Mouse (Mus musculus) hindbrain, embryonic 13.5 days (tissue): Measurements from ENCODE around the gene Baiap2. TPM values are rescaled to one million over a fixed set of nuclear protein-coding genes. Genes with fewer than 3 reads are reported as not detected.

Experiments
- ATAC-seq: fragments of 200-750 bp; cut with Nextera tagmentation; 2 replicates; pipeline ENCODE4 v1.8.0; 2017; ENCODE audit warnings: moderate TSS enrichment; ENCODE audit not compliant: low FRiP score
- H3K27ac ChIP-seq: fragments of 300-500 bp; sonication (generic); 2 replicates; pipeline ENCODE4 v1.5.1; 2015; ENCODE audit warnings: inconsistent platforms, mild to moderate bottlenecking, moderate library complexity
- H3K27me3 ChIP-seq: fragments of 300-500 bp; sonication (generic); 2 replicates; pipeline ENCODE4 v1.6.1; 2015; ENCODE audit warnings: mild to moderate bottlenecking, inconsistent platforms
- H3K36me3 ChIP-seq: fragments of 300-500 bp; sonication (generic); 2 replicates; pipeline ENCODE4 v1.6.1; 2015; ENCODE audit warnings: mild to moderate bottlenecking, inconsistent platforms
- H3K4me1 ChIP-seq: fragments of 300-500 bp; sonication (generic); replicated peaks from 2 replicates; pipeline ENCODE4 v1.6.1; 2015; ENCODE audit warnings: inconsistent platforms
- H3K4me2 ChIP-seq: fragments of 300-500 bp; sonication (generic); 2 replicates; pipeline ENCODE4 v1.6.1; 2015; ENCODE audit warnings: inconsistent platforms, mild to moderate bottlenecking, moderate library complexity
- H3K4me3 ChIP-seq: fragments of 300-500 bp; sonication (generic); 2 replicates; pipeline ENCODE4 v1.5.1; 2015; ENCODE audit warnings: mild to moderate bottlenecking, inconsistent platforms
- H3K9ac ChIP-seq: fragments of 300-500 bp; sonication (generic); 2 replicates; pipeline ENCODE4 v1.6.1; 2015; ENCODE audit warnings: mild to moderate bottlenecking, inconsistent platforms
- H3K9me3 ChIP-seq: fragments of 300-500 bp; sonication (generic); 2 replicates; pipeline ENCODE4 v1.6.1; 2016; ENCODE audit warnings: inconsistent platforms
- WGBS: fragments of 180-500 bp; shearing (Covaris S2); methylation state at CpG from one replicate; pipeline ENCODE4 v1.1.7; 2015; 5-methylcytosine and 5-hydroxymethylcytosine counted together
- polyA plus RNA-seq: library from polyadenylated mRNA; unstranded; fragments of >200 nt; fragmentation: Nextera tagmentation; extraction: Ambion mirVana; gene quantifications from 2 replicates; pipeline ENCODE4 v1.2.1, GENCODE M21; 2015

The Baiap2 gene
- polyA plus RNA-seq, 1 experiment from 2014 or later: 10.0 TPM

DNA sequence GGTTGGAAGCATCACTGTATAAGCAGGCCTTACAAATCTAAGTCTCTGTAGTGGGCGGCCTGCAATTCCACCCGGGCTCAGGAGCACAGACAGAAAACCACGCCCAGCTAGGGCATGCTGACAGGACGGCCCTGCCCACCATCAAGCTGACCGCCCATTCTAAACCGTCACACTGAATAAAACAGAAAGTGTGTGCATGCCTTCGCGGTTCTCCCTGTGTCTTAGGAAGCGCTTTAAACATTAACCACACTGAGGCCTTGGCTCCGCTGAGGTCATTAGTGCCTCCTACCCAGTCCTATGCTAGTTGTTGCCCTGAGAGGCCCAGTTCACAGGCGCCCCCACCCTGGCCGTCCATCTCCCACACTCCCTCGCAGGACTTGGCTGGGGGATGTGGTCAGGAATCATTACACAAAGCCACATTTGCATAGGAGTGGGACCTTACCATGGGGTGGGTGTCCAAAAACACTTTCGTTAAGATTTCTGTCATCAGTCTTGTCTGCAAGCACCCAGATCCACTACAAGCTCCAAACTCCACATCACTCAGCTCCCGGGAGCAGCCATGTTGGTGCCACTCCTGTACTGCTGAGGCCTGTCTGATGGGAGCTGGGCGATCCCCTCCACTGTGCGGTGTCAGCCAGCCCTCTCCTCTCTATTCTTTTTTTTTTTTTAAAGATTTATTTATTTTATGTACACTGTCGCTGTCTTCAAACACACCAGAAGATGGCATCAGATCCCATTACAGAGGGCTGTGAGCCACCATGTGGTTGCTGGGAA, 85.9 kb downstream of the Baiap2 start:
- peaks cover 28% of the 10 kb centered on the region for H3K4me1 ChIP-seq
- no peaks in the 10 kb centered on the region for H3K27me3 ChIP-seq
- H3K36me3 ChIP-seq: no peaks in the 10 kb centered on the region
- H3K4me3 ChIP-seq: no peak overlapping the region
- no peak overlapping the region for H3K4me2 ChIP-seq
- H3K9ac ChIP-seq: no peak overlapping the region; the same call in 1 of the 2 replicates
- no peak for ATAC-seq
- no peaks in the 10 kb centered on the region for H3K9me3 ChIP-seq
- no peak overlapping the region for H3K27ac ChIP-seq
- 50% methylated on average over 18 of the region's 18 CpGs for WGBS

DNA sequence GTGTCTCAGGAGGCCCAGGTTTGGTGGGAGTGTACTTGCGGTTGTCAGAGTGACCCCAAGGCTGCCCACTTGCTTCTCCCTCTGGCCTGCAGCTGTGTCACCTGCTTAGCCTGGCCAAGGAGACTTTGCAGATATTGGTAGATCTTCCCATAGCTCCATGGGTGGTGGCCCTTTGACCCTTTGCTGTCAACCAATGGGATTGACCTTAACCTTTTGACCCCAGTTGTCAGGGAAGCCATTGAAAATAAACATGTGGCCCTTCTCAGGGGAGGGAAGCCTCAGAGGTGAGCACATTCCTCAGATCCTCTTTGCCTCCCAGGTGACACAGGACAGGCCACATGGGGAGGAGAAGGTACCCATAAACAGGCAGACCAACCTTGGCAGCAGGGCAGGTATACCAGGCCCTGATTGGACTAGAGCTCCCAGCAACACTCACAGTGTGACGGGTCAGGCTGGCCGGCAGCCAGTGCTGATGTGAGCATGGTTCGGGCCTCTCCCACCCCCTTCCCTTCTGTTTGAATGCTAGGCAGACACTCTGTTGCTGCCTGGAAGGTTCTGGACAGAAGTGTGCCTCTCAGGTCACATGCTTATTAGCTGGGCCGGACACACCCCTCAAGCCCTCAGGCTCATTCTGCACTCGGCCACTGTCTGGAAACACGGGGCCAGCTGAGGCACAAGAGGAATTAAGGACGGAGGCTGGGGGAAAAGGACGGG, 87.0 kb downstream of the Baiap2 start:
- Histone ChIP-seq H3K4me1 (peaks cover 21% of the 10 kb centered on the region), H3K4me3 (no peak overlapping the region), H3K9ac (peak overlapping the region; percentile 11; the same call in 1 of the 2 replicates), H3K27me3 (no peaks in the 10 kb centered on the region), H3K9me3 (no peaks in the 10 kb centered on the region), H3K36me3 (no peaks in the 10 kb centered on the region), H3K27ac (no peak overlapping the region), H3K4me2 (no peak overlapping the region)
- WGBS: 46% methylated on average over 9 of the region's 9 CpGs
- peak; percentile 21; the same call in 1 of the 2 replicates for ATAC-seq

DNA sequence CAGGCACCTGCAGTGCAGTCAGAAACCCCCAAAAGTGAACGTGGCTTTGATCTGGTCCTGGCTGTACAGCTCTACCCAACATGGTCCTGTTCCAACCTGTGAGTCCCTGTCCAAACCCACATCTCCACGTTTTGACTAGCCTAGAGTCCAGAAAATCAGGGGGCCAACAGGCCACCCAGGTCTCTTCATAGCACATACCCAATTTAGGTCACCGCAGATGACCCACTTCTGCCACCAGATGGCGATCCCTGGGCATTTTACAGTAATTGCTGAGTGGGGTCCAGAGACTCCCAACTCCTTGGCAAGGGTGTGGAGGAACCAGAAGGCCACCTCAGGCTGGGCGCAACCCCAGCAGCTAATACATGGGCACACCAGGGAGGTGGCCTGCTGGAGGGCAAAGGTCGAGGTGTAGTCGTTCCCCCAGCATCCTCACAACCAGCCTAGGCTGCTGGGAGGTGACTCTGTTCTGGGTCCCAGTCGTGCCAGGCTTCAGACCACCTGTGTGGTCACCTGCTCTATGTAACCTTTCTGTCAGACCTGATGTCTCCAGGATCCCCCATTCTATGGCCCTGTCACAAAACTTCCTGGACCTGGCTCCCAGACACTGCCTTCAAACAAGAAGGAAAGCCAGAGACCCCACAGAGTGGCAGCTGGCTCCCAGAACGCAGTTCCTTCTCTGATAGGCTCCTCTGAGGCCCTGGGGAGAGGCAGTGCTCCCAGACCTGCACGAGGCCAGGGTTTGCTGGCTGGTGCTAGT, 87.8 kb downstream of the Baiap2 start:
- Histone ChIP-seq H3K27ac (no peak overlapping the region), H3K9me3 (no peaks in the 10 kb centered on the region), H3K9ac (peak overlapping the region; percentile 11; the same call in 1 of the 2 replicates), H3K27me3 (no peaks in the 10 kb centered on the region), H3K4me2 (no peak overlapping the region), H3K4me3 (no peak overlapping the region), H3K36me3 (no peaks in the 10 kb centered on the region), H3K4me1 (peaks cover 21% of the 10 kb centered on the region)
- peak; percentile 69 for ATAC-seq
- WGBS: 34% methylated on average over 10 of the region's 10 CpGs

DNA sequence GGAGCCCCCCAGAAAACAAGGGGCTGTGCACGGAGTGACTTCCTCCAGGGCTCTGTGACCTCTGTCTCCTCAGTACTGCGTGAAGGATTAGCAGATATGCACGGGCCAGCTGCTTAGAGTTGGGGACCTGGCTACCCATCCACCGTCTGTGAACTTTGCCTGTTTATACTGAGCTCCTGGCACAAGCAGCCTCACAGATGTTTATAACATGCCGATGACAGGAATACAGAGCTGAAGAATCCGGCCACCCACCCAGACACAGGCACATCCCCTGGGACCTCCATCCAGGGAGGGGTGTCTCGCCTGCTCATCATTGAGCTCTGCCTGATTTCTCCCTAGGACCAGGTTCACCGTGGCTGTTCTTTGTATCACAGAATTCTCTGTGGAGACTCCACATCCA, 89.5 kb downstream of the Baiap2 start:
- H3K36me3 ChIP-seq: no peaks in the 10 kb centered on the region
- WGBS: 67% methylated on average over 8 of the region's 8 CpGs
- H3K4me2 ChIP-seq: no peak overlapping the region
- H3K27ac ChIP-seq: no peak overlapping the region
- peak overlapping the region; percentile 35; the same call in 1 of the 2 replicates for H3K9ac ChIP-seq
- peaks cover 25% of the 10 kb centered on the region for H3K4me1 ChIP-seq
- no peaks in the 10 kb centered on the region for H3K9me3 ChIP-seq
- no peaks in the 10 kb centered on the region for H3K27me3 ChIP-seq
- H3K4me3 ChIP-seq: no peak overlapping the region
- ATAC-seq: no peak

DNA sequence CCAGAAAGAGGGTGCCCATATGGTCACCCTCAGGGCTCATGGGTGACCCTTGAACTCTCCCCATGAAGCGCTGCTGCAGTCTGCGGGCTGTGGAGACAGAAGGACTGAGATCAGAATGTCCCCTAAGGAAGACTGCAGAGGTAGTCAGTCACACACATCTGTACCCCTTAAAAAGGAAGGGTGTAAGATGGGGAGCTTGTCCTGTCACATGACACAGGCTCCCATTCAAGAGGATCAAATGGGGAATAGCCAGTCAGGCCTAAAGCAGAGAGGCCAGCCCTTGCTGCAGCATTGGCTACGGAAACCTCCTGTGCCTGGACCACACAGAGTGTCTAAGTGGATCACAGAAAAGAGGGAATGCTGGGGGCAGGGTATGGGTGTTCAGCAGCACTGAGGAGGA, 90.9 kb downstream of the Baiap2 start:
- H3K27ac ChIP-seq: no peak overlapping the region
- 62% methylated on average over 3 of the region's 3 CpGs for WGBS
- no peaks in the 10 kb centered on the region for H3K27me3 ChIP-seq
- no peak overlapping the region for H3K4me3 ChIP-seq
- H3K4me2 ChIP-seq: no peak overlapping the region
- no peak overlapping the region for H3K9ac ChIP-seq
- ATAC-seq: no peak
- no peaks in the 10 kb centered on the region for H3K9me3 ChIP-seq
- H3K36me3 ChIP-seq: no peaks in the 10 kb centered on the region
- H3K4me1 ChIP-seq: peaks cover 28% of the 10 kb centered on the region

DNA sequence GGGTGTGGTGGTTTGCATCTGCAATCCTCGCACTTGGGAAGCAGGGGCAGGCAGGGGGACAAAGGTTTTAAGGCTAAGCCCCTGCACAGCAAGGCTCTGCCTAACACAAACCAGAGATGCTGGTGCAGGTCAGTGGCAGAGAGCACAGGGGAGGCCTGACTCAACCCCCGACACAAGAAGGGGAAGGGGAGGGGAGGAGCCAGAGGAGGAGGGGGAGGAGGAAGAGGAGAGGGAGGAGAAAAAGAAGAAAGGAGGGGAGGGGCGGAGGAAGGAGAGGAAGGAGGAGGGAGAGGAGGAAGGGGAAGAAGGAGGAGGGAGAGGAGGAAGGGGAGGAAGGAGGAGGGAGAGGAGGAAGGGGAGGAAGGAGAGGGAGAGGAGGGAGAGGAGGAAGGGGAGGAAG, 91.7 kb downstream of the Baiap2 start:
- no peaks in the 10 kb centered on the region for H3K9me3 ChIP-seq
- H3K27me3 ChIP-seq: no peaks in the 10 kb centered on the region
- 50% methylated on average over 3 of the region's 3 CpGs for WGBS
- no peaks in the 10 kb centered on the region for H3K36me3 ChIP-seq
- H3K4me2 ChIP-seq: no peak overlapping the region
- ATAC-seq: no peak
- no peak overlapping the region for H3K9ac ChIP-seq
- no peak overlapping the region for H3K4me3 ChIP-seq
- no peak overlapping the region for H3K27ac ChIP-seq
- H3K4me1 ChIP-seq: peaks cover 32% of the 10 kb centered on the region

DNA sequence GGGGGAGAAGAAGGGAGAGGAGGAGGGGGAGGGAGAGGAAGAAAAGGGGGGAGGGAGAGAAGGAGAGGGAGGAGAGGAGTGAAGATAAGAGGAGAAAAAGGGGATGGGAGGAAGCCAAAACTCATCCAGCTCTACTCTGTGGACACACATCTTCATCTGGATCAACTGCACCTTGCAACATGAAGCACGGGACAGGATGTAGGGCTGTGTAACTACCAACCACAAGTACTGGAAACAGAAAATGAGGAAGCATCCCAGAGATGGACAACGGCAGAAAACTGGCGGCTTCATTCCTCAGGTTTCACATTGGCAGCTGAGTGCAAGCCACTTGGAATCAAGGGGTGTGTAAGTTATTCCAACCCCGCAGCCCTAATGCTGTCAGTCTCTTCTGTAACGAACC, 92.2 kb downstream of the Baiap2 start:
- Histone ChIP-seq H3K4me2 (no peak overlapping the region), H3K4me3 (no peak overlapping the region), H3K9ac (no peak overlapping the region), H3K27ac (no peak overlapping the region), H3K36me3 (no peaks in the 10 kb centered on the region), H3K9me3 (no peaks in the 10 kb centered on the region), H3K27me3 (no peaks in the 10 kb centered on the region), H3K4me1 (peaks cover 34% of the 10 kb centered on the region)
- 80% methylated on average over 5 of the region's 5 CpGs for WGBS
- ATAC-seq: no peak

DNA sequence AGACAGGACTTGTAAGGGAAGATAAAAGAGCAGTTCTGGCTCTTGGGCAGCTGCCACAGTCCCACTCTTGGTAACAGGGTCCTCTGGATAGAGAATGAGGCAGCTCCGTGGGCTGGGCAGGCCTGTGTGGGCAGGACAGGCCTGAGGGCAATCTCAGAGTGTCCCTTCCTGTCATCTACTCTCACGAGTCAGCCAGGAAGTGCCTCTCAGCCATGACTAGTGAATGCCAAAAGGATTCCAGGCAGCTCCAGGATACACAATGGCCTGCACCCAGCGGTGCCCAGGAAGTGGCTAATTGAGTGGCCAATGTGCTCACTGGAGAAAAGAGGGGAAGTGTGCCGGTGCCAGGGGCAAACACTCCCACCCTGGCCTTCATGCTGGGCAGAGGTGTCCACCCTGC, 97.0 kb downstream of the Baiap2 start:
- peaks cover 58% of the 10 kb centered on the region for H3K4me1 ChIP-seq
- ATAC-seq: no peak
- no peaks in the 10 kb centered on the region for H3K27me3 ChIP-seq
- WGBS: 36% methylated on average over 4 of the region's 4 CpGs
- 0 out of 2 replicates have a peak overlapping the region, but pooled peaks have one; percentile 6 for H3K9ac ChIP-seq
- H3K27ac ChIP-seq: peak overlapping the region; percentile 40
- no peaks in the 10 kb centered on the region for H3K9me3 ChIP-seq
- H3K4me3 ChIP-seq: no peak overlapping the region
- no peaks in the 10 kb centered on the region for H3K36me3 ChIP-seq
- H3K4me2 ChIP-seq: no peak overlapping the region

DNA sequence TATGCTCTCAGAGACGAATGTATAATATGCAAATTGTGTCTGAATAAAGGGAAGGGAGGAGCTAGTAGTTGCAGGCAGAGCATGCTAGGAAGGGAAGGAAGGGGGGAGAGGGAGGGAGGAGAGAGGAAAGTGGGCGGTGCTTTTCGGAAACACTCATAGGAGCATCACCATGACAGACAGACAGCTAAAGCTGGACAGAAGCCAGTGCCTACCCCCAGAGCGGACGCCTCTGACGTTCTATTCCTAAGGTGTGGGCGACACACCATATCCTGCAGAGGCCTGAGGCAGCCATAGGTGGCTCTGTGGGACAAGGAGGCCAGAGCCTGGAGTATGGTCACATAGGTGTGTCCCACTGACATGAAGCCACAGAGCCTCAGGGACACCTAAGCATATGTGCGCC, 97.9 kb downstream of the Baiap2 start:
- no peak for ATAC-seq
- 77% methylated on average over 8 of the region's 8 CpGs for WGBS
- peaks cover 67% of the 10 kb centered on the region for H3K4me1 ChIP-seq
- no peak overlapping the region for H3K4me3 ChIP-seq
- no peaks in the 10 kb centered on the region for H3K36me3 ChIP-seq
- H3K4me2 ChIP-seq: no peak overlapping the region
- H3K9ac ChIP-seq: no peak overlapping the region
- no peak overlapping the region for H3K27ac ChIP-seq
- no peaks in the 10 kb centered on the region for H3K9me3 ChIP-seq
- H3K27me3 ChIP-seq: no peaks in the 10 kb centered on the region

DNA sequence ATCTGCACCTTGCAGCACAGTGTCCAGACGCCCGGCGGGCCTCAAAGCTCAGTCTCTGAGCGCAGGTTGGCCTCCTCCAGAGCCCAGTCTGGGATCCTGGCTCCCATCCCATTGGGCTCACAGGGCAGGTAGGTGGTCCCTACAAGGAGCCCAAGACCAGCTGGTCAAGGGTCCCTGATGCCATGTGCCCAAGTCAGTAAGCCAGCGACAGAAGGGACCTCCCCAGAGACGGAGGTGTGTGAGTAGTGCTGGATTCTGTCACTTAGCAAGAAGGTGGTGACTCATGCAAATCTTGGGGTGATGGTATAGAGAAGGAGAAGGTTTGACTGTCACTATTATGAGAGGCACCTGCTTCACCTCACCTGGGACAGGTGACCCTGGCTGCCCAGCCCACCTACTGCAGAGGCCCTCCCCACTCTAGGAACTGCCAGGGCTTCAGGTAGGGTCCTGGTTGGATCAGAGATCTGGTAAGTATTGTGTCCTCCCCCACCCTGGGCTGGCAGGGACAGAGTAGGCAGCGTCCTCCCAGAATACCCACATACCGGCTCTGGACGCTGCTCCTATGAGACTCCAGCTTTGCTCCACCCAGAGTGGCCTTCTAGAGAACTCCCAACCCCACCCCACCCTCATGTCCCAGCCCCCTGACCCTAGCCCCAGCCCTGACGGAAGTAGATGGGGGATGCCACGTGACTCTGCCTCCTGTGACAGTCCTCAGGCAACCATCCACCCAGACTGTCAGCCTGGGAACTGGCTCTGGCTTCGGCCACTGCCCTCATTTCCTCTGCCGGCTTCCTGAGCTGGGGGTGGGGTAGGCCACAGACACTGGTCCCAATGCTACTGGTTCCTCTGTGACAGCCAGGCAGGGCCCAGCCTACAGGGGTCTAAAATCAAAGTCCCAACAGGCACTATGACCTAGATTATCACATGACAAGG, 98.9 kb downstream of the Baiap2 start:
- H3K27me3 ChIP-seq: no peaks in the 10 kb centered on the region
- H3K4me2 ChIP-seq: no peak overlapping the region
- 0 out of 2 replicates have a peak overlapping the region, but pooled peaks have one; percentile 2 for H3K9ac ChIP-seq
- no peak overlapping the region for H3K27ac ChIP-seq
- H3K9me3 ChIP-seq: no peaks in the 10 kb centered on the region
- no peaks in the 10 kb centered on the region for H3K36me3 ChIP-seq
- no peak overlapping the region for H3K4me3 ChIP-seq
- H3K4me1 ChIP-seq: peaks cover 77% of the 10 kb centered on the region
- ATAC-seq: no peak
- 74% methylated on average over 13 of the region's 13 CpGs for WGBS

DNA sequence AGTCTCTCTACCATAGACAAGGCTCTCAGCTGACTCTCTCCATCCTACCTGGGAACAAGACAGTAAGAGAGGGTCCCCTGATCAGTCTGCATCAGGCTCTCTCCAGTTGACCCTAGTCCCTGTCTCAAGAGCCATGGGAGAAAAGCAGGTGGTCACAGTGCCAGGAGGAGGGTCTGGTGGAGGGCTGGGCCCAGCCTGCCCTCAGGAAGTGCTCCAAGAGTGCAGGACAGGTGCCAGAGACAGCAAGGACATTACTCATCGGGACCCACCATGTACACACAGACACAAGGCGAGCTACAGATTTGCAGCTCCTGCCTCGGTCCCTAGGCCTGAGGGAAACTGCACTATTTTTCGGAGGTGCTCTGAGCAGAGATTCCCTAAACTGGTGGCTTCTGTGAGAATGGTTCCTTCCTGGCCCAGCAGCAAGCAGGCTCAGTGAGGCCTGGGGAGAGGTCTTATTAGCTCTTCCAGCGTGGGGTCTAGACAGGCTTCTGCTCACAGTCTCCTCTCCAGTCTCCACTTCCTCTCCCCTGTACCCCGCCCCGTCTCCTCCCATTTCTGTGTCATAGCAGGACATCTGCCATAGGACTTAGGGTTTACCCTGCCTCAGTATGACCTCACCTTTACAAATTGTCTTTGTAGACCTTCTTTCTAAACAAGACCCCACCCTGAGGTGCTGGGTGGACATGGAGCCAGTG, 99.7 kb downstream of the Baiap2 start:
- WGBS: 72% methylated on average over 7 of the region's 7 CpGs
- no peak overlapping the region for H3K4me2 ChIP-seq
- H3K9ac ChIP-seq: 0 out of 2 replicates have a peak overlapping the region, but pooled peaks have one; percentile 2
- no peak overlapping the region for H3K27ac ChIP-seq
- no peaks in the 10 kb centered on the region for H3K27me3 ChIP-seq
- no peaks in the 10 kb centered on the region for H3K9me3 ChIP-seq
- ATAC-seq: no peak
- peaks cover 76% of the 10 kb centered on the region for H3K4me1 ChIP-seq
- no peak overlapping the region for H3K4me3 ChIP-seq
- no peaks in the 10 kb centered on the region for H3K36me3 ChIP-seq
